Comparison of ENCODE assay signal across 22 mouse cellular contexts in the genomic region with DNA sequence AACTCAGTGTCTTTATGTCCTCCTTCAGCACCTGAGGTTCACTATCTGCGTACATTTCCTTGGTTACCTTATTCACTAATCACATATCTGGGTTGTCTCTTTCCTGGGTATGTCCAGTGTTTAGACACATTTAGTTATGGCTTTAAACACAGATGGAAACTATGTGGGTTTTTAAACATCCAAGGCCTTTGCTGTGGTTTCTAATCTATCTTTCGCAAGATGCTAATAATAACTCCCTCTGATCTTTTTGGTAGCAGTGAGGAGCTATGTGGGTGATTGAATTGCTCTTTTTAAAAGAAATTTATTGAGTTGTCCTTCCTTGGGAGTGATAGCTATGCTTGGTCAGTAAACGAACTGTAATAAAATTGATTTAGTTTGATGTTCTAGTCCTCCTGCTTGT.
"Had no signal": no experiment of that assay in that cellular context is flagged by ENCODE, and none has a peak within 500 bp of the region (broad histone marks: within the 10 kb centered on the region; RNA-seq: fewer than 3 reads in every experiment).

No protein-coding gene starts in this region.

- H3K9me3 ChIP-seq: heart, embryonic 10.5 days; heart, embryonic 12.5 days; hindbrain, embryonic 15.5 days; limb, embryonic 10.5 days; limb, embryonic 12.5 days; liver, embryonic 13.5 days had no signal

- H3K4me2 ChIP-seq: heart, embryonic 12.5 days; hindbrain, embryonic 13.5 days; hindbrain, embryonic 15.5 days; limb, embryonic 12.5 days; liver, embryonic 11.5 days; liver, embryonic 13.5 days had no signal

- H3K36me3 ChIP-seq: heart, embryonic 10.5 days; heart, embryonic 12.5 days; hindbrain, embryonic 13.5 days; hindbrain, embryonic 15.5 days; limb, embryonic 10.5 days; limb, embryonic 12.5 days; liver, embryonic 13.5 days had no signal

- H3K4me1 ChIP-seq: heart, embryonic 10.5 days; hindbrain, embryonic 13.5 days; hindbrain, embryonic 15.5 days; liver, embryonic 13.5 days had no signal

- H3K27ac ChIP-seq: gastrocnemius, adult 2 months; heart, embryonic 10.5 days; hindbrain, embryonic 13.5 days; hindbrain, embryonic 15.5 days; hindbrain, postnatal 0 days; layer of hippocampus, adult 2 months; left cerebral cortex, adult 2 months; limb, embryonic 10.5 days; limb, embryonic 12.5 days; liver, embryonic 13.5 days had no signal

- H3K27me3 ChIP-seq: heart, embryonic 12.5 days; hindbrain, embryonic 13.5 days; hindbrain, embryonic 15.5 days; liver, embryonic 13.5 days had no signal

- H3K9ac ChIP-seq: heart, embryonic 12.5 days; hindbrain, embryonic 13.5 days; hindbrain, embryonic 15.5 days; limb, embryonic 12.5 days; liver, embryonic 13.5 days had no signal

- DNase-seq: gastrocnemius, adult 2 months; gastrocnemius, postnatal 10 days; gastrocnemius, postnatal 25 days; heart, adult 18-20 months; heart, postnatal 10 days; kidney, adult 11 months; kidney, adult 8-10 months; kidney, postnatal 10 days; kidney, postnatal 25 days; kidney, postnatal 4 days; liver; liver, embryonic 13.5 days had no signal

- H3K4me3 ChIP-seq: gastrocnemius, adult 2 months; heart, embryonic 10.5 days; heart, embryonic 12.5 days; hindbrain, embryonic 13.5 days; hindbrain, embryonic 15.5 days; layer of hippocampus, adult 2 months; left cerebral cortex, adult 2 months; limb, embryonic 10.5 days; limb, embryonic 12.5 days; liver, embryonic 13.5 days had no signal

- ATAC-seq: hindbrain, postnatal 0 days had no signal
